Mouse (Mus musculus) midbrain, embryonic 14.5 days (tissue): Measurements from ENCODE around the gene Tiam1. TPM values are rescaled to one million over a fixed set of nuclear protein-coding genes. Genes with fewer than 3 reads are reported as not detected.

Experiments used
- ATAC-seq: fragments of 200-750 bp; cut with Nextera tagmentation; 2 replicates; pipeline ENCODE4 v1.8.0; 2017; ENCODE audit warnings: moderate number of reproducible peaks, moderate library complexity; ENCODE audit not compliant: low FRiP score, low TSS enrichment
- DNase-seq: peaks from one replicate; pipeline ENCODE4 v3.0.0-alpha.2; 2015
- H3K27ac ChIP-seq: fragments of 300-500 bp; sonication (generic); replicated peaks from 2 replicates; pipeline ENCODE4 v1.5.1; 2014; ENCODE audit warnings: mild to moderate bottlenecking, low read depth, low read length, moderate library complexity
- H3K27me3 ChIP-seq: fragments of 300-500 bp; sonication (generic); 2 replicates; pipeline ENCODE4 v1.6.1; 2014; ENCODE audit warnings: low read length, control low read depth, mixed read lengths; ENCODE audit not compliant: control insufficient read depth, insufficient read depth
- H3K36me3 ChIP-seq: fragments of 300-500 bp; sonication (generic); 2 replicates; pipeline ENCODE4 v1.6.1; 2014; ENCODE audit warnings: low read length, control low read depth; ENCODE audit not compliant: control insufficient read depth, insufficient read depth
- H3K4me1 ChIP-seq: fragments of 300-500 bp; sonication (generic); 2 replicates; pipeline ENCODE4 v1.6.1; 2014; ENCODE audit warnings: mild to moderate bottlenecking, antibody characterized with exemption, low read length, control low read depth; ENCODE audit not compliant: control insufficient read depth, insufficient read depth
- H3K4me2 ChIP-seq: fragments of 300-500 bp; sonication (generic); 2 replicates; pipeline ENCODE4 v1.6.1; 2014; ENCODE audit warnings: mild to moderate bottlenecking, low read length, moderate library complexity
- H3K4me3 ChIP-seq: fragments of 300-500 bp; sonication (generic); replicated peaks from 2 replicates; pipeline ENCODE4 v1.5.1; 2014; ENCODE audit warnings: low read depth, low read length
- H3K9ac ChIP-seq: fragments of 300-500 bp; sonication (generic); replicated peaks from 2 replicates; pipeline ENCODE4 v1.6.1; 2014; ENCODE audit warnings: mild to moderate bottlenecking, low read length, moderate library complexity
- H3K9me3 ChIP-seq: fragments of 300-500 bp; sonication (generic); 2 replicates; pipeline ENCODE4 v1.6.1; 2016; ENCODE audit warnings: low read length, control low read depth, mixed read lengths; ENCODE audit not compliant: control insufficient read depth
- WGBS: fragments of 180-500 bp; shearing (Covaris S2); extraction: QIAGEN DNeasy Blood & Tissue Kit; methylation state at CpG from one replicate; pipeline ENCODE4 v1.1.7; 2014; 5-methylcytosine and 5-hydroxymethylcytosine counted together
- polyA plus RNA-seq: library from polyadenylated mRNA; unstranded; fragments of >200 nt; fragmentation: Nextera tagmentation; extraction: Ambion mirVana; gene quantifications from 2 replicates; pipeline ENCODE4 v1.2.1, GENCODE M21; 2014

The Tiam1 gene
- polyA plus RNA-seq, 1 experiment from 2014 or later: 34.6 TPM

DNA sequence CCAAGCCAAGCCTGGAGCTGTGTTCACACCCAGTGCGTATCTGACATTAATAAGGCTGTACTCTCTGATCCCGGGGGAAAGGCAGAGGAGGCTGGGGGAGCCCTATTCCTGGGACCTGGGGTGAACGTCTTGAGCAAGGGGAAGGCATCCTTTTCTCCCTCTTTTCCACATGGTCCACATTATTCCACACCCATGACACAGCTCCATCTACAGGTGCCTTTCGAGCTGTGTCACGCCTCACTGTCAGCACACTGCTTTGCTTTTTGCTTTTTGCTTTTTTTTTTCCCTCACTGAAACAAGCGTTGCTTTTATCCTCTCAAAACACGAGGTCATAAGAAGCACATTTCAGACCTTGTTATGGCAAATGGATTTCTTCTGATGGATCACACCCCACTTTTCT, 11.5 kb upstream of the Tiam1 start:
- H3K9me3 ChIP-seq: no peaks in the 10 kb centered on the region
- no peak overlapping the region for H3K9ac ChIP-seq
- H3K27ac ChIP-seq: no peak overlapping the region
- ATAC-seq (no peak), DNase-seq (peak; percentile 46)
- WGBS: 49% methylated on average over 7 of the region's 7 CpGs
- H3K36me3 ChIP-seq: no peaks in the 10 kb centered on the region
- no peak overlapping the region for H3K4me2 ChIP-seq
- no peak overlapping the region for H3K4me3 ChIP-seq
- H3K27me3 ChIP-seq: no peaks in the 10 kb centered on the region
- H3K4me1 ChIP-seq: no peaks in the 10 kb centered on the region

DNA sequence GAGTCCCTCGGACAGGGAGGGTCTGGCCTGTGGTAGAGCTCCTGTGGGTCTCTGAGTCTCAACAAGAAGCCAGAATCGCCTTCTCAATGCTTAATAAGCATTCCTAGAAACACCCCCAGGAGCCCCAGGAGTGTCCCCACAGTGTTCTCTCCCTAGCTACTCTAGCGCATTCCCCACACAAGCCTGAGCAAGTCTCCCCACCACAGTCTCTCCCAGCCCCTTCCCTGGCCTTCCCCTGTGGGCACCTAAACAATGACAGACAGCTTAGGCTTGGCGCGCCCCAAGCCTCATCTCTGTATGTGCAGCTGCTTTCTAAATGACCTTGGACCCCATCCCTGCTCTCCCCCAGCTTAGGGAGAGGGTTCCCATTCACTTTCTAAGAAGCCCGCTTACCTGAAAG, 7.3 kb upstream of the Tiam1 start:
- Histone ChIP-seq H3K4me3 (no peak overlapping the region), H3K27ac (no peak overlapping the region), H3K9ac (no peak overlapping the region), H3K4me1 (no peaks in the 10 kb centered on the region), H3K9me3 (no peaks in the 10 kb centered on the region), H3K27me3 (no peaks in the 10 kb centered on the region), H3K4me2 (no peak overlapping the region), H3K36me3 (no peaks in the 10 kb centered on the region)
- 71% methylated on average over 6 of the region's 6 CpGs for WGBS
- no peak for ATAC-seq
- DNase-seq: no peak

DNA sequence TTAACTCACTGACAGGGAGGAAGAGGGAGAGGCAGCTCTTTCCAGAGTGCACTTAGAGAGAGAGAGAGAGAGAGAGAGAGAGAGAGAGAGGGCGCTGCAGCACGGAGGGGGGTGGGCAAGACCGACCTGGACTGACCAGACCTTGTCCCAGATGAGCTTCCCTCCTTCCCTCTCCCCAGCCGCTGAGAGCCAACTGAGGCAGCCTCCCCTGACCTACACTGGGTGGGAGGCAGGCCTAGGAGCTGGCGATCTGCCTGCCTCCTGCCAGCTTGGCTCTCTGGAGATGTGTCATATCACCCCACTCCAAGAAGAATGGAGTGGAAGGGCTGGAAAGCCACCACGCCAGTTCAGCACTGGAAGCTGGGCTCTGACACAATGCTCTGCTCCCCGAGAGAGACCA, 6.6 kb upstream of the Tiam1 start:
- Histone ChIP-seq H3K4me3 (no peak overlapping the region), H3K9me3 (no peaks in the 10 kb centered on the region), H3K4me2 (no peak overlapping the region), H3K36me3 (no peaks in the 10 kb centered on the region), H3K27ac (no peak overlapping the region), H3K27me3 (no peaks in the 10 kb centered on the region), H3K9ac (no peak overlapping the region), H3K4me1 (no peaks in the 10 kb centered on the region)
- no peak for DNase-seq
- 62% methylated on average over 7 of the region's 7 CpGs for WGBS
- no peak for ATAC-seq

GRCm38 (mm10) chr16:90149335-90149734, 5.8 kb upstream of the Tiam1 start:
- DNase-seq (no peak), ATAC-seq (no peak)
- peaks cover 3% of the 10 kb centered on the region; the same call in 1 of the 2 replicates for H3K4me1 ChIP-seq
- no peaks in the 10 kb centered on the region for H3K36me3 ChIP-seq
- H3K27me3 ChIP-seq: no peaks in the 10 kb centered on the region
- H3K9ac ChIP-seq: no peak overlapping the region
- no peaks in the 10 kb centered on the region for H3K9me3 ChIP-seq
- H3K4me2 ChIP-seq: no peak overlapping the region
- no peak overlapping the region for H3K27ac ChIP-seq
- H3K4me3 ChIP-seq: no peak overlapping the region
- WGBS: 91% methylated on average over 9 of the region's 9 CpGs

DNA sequence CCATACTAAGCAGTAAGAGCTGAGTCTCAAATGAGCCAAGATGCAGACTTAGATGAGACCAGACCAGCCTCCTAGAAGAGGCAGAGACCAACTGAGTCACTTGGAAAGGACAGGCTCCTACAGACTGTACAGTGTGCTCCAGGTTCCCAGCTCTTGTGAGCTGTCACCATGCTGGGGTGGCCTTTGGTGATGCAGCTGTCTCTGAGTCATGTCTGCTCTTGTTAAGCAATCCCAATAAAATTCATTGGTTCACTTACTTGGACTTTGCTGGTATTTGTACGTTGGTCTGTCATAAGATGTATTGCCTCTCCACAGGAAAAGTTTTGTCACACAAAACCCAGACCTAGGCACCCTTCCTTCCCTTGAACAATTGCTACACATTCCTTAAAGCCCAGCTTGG, 1.7 kb upstream of the Tiam1 start:
- no peak for DNase-seq
- 97% methylated on average over 1 of the region's 1 CpGs for WGBS
- Histone ChIP-seq H3K4me1 (peaks cover 15% of the 10 kb centered on the region; the same call in 1 of the 2 replicates), H3K27me3 (no peaks in the 10 kb centered on the region), H3K9ac (no peak overlapping the region), H3K36me3 (no peaks in the 10 kb centered on the region), H3K4me3 (no peak overlapping the region), H3K9me3 (no peaks in the 10 kb centered on the region), H3K27ac (no peak overlapping the region), H3K4me2 (no peak overlapping the region; the same call in 1 of the 2 replicates)
- no peak for ATAC-seq

DNA sequence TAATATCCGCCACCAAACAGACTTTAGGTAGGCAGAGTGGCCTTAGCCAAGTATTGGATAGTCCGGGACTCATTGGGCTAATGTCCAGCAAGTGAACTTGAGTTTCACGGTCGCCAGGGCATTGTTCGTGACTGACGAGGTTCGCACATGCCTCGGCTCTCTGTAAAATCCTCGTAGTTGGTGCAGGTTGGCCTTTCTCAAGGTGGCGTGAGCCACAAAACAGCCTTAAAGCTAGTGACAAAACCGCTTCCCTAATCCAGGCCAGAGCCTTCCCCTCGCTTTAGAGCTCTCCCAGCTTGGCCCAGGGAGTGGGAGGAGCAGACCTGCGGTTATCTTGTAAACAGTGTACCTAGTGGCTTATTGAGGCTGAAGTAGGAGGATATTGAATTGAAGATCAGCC, 972 bp upstream of the Tiam1 start:
- no peaks in the 10 kb centered on the region for H3K27me3 ChIP-seq
- H3K4me2 ChIP-seq: peak overlapping the region; percentile 83
- peak overlapping the region; percentile 81 for H3K9ac ChIP-seq
- H3K36me3 ChIP-seq: no peaks in the 10 kb centered on the region
- no peak overlapping the region for H3K27ac ChIP-seq
- peaks cover 15% of the 10 kb centered on the region; the same call in 1 of the 2 replicates for H3K4me1 ChIP-seq
- H3K4me3 ChIP-seq: peak overlapping the region; percentile 68
- no peak for ATAC-seq
- WGBS: 5% methylated on average over 13 of the region's 13 CpGs
- DNase-seq: no peak
- H3K9me3 ChIP-seq: no peaks in the 10 kb centered on the region

GRCm38 (mm10) chr16:90143416-90143759, 181 bp downstream of the Tiam1 start:
- peak overlapping the region; percentile 83 for H3K4me2 ChIP-seq
- H3K9me3 ChIP-seq: no peaks in the 10 kb centered on the region
- no peak for DNase-seq
- peak overlapping the region; percentile 81 for H3K9ac ChIP-seq
- peak; percentile 64 for ATAC-seq
- H3K4me3 ChIP-seq: peak overlapping the region; percentile 68
- no peaks in the 10 kb centered on the region for H3K36me3 ChIP-seq
- peaks cover 15% of the 10 kb centered on the region; the same call in 1 of the 2 replicates for H3K4me1 ChIP-seq
- no peaks in the 10 kb centered on the region for H3K27me3 ChIP-seq
- peak overlapping the region; percentile 93 for H3K27ac ChIP-seq
- under 1% methylated on average over 21 of the region's 21 CpGs for WGBS

- peak overlapping the region; percentile 83 for H3K4me2 ChIP-seq
- H3K4me1 ChIP-seq: peaks cover 15% of the 10 kb centered on the region; the same call in 1 of the 2 replicates
- peak overlapping the region; percentile 93 for H3K27ac ChIP-seq
- H3K9me3 ChIP-seq: no peaks in the 10 kb centered on the region
- ATAC-seq (peak; percentile 7), DNase-seq (peak; percentile 85)
- under 1% methylated on average over 57 of the region's 57 CpGs for WGBS
- peak overlapping the region; percentile 68 for H3K4me3 ChIP-seq
- H3K27me3 ChIP-seq: no peaks in the 10 kb centered on the region
- peak overlapping the region; percentile 81 for H3K9ac ChIP-seq
- H3K36me3 ChIP-seq: no peaks in the 10 kb centered on the region; the same call in 1 of the 2 replicates
These were observed 774 bp downstream of the Tiam1 start for GRCm38 (mm10) chr16:90142574-90143415.

- H3K4me1 ChIP-seq: peaks cover 15% of the 10 kb centered on the region; the same call in 1 of the 2 replicates
- H3K4me2 ChIP-seq: peak overlapping the region; percentile 83
- H3K36me3 ChIP-seq: no peaks in the 10 kb centered on the region; the same call in 1 of the 2 replicates
- H3K27ac ChIP-seq: peak overlapping the region; percentile 93
- DNase-seq (peak; percentile 68), ATAC-seq (no peak)
- H3K4me3 ChIP-seq: peak overlapping the region; percentile 68
- no peaks in the 10 kb centered on the region for H3K9me3 ChIP-seq
- H3K27me3 ChIP-seq: no peaks in the 10 kb centered on the region
- H3K9ac ChIP-seq: peak overlapping the region; percentile 81
- under 1% methylated on average over 20 of the region's 20 CpGs for WGBS
These were observed 1.4 kb downstream of the Tiam1 start for GRCm38 (mm10) chr16:90142247-90142573.
